18 mouse cellular contexts compared by ENCODE assay signal in genomic region chr1:40501546-40502398, GRCm38 (mm10). TPM values are rescaled to one million over a fixed set of nuclear protein-coding genes. Genes with fewer than 3 reads are reported as not detected.
DNase-seq lines count a peak whose midpoint lies in the region; ATAC-seq and TF ChIP-seq lines count a peak whose summit lies in the region.
"Had no signal": no experiment of that assay in that cellular context is flagged by ENCODE, and none has a peak within 500 bp of the region (broad histone marks: within the 10 kb centered on the region; RNA-seq: fewer than 3 reads in every experiment).

No protein-coding gene starts in this region.

- no peak for TF ChIP-seq POLR2A in bone marrow macrophage, adult 2 months (IDR thresholded peaks at IDR 0.05; ENCODE audit: borderline replicate concordance, low read depth, low read length)

- H3K27ac ChIP-seq in bone marrow macrophage, adult 2 months (ENCODE audit: insufficient read depth, low read depth, low read length) = peak overlapping the region; percentile 21; the same call in 1 of the 2 replicates
- H3K27ac ChIP-seq in intestine, embryonic 15.5 days = no peak overlapping the region
- no peak overlapping the region for H3K27ac ChIP-seq in hindbrain, embryonic 11.5 days (ENCODE audit: low read depth, low read length)
- H3K27ac ChIP-seq: limb, embryonic 13.5 days had no signal

- H3K9ac ChIP-seq in intestine, embryonic 15.5 days = no peak overlapping the region
- no peak overlapping the region for H3K9ac ChIP-seq in hindbrain, embryonic 11.5 days (ENCODE audit: low read depth, low read length)
- H3K9ac ChIP-seq: limb, embryonic 13.5 days had no signal

- H3K4me2 ChIP-seq in intestine, embryonic 15.5 days (replicated peaks) = no peak overlapping the region
- no peak overlapping the region for H3K4me2 ChIP-seq in hindbrain, embryonic 11.5 days (replicated peaks; ENCODE audit: low read depth, low read length)
- H3K4me2 ChIP-seq: limb, embryonic 13.5 days had no signal

- peak; percentile 45; the same call in 1 of the 2 replicates for ATAC-seq in intestine, embryonic 15.5 days
- no peak for ATAC-seq in hindbrain, embryonic 11.5 days (ENCODE audit: low FRiP score)
- ATAC-seq: Patski had no signal

- no peaks in the 10 kb centered on the region for H3K9me3 ChIP-seq in intestine, embryonic 15.5 days
- H3K9me3 ChIP-seq in hindbrain, embryonic 11.5 days (ENCODE audit: control insufficient read depth, low read length) = no peaks in the 10 kb centered on the region
- H3K9me3 ChIP-seq: limb, embryonic 13.5 days had no signal

- DNase-seq in lung, postnatal 10 days = peak; percentile 32
- peak; percentile 11 for DNase-seq in naive thymus-derived CD4-positive, alpha-beta T cell, adult 2 months (ENCODE audit: low read depth)
- DNase-seq in layer of hippocampus, postnatal 10 days (ENCODE audit: low spot score in 2 of 2) = no peak
- DNase-seq in cerebellum, postnatal 36 days = no peak
- DNase-seq in hindbrain, embryonic 11.5 days (ENCODE audit: low spot score) = no peak
- no peak for DNase-seq in testis, postnatal 14 days (ENCODE audit: low spot score)
- DNase-seq: cerebellum, postnatal 10 days; heart, adult 18-20 months; heart, postnatal 10 days; kidney, postnatal 36 days; right cerebral cortex, postnatal 25 days; thymus, postnatal 25 days had no signal

- H3K27me3 ChIP-seq in intestine, embryonic 15.5 days (replicated peaks) = no peaks in the 10 kb centered on the region
- H3K27me3 ChIP-seq in hindbrain, embryonic 11.5 days (ENCODE audit: control insufficient read depth, insufficient read depth, low read length) = no peaks in the 10 kb centered on the region
- H3K27me3 ChIP-seq: limb, embryonic 13.5 days had no signal

- no peak overlapping the region for H3K4me3 ChIP-seq in bone marrow macrophage, adult 2 months (ENCODE audit: insufficient read depth, low read length)
- no peak overlapping the region for H3K4me3 ChIP-seq in intestine, embryonic 15.5 days (replicated peaks)
- H3K4me3 ChIP-seq in hindbrain, embryonic 11.5 days (ENCODE audit: low read depth, low read length) = no peak overlapping the region
- H3K4me3 ChIP-seq: limb, embryonic 13.5 days had no signal

- no peak for TF ChIP-seq CTCF in bone marrow macrophage, adult 2 months (IDR thresholded peaks at IDR 0.05; ENCODE audit: low read depth, low read length)

- peaks cover 13% of the 10 kb centered on the region for H3K4me1 ChIP-seq in bone marrow macrophage, adult 2 months (ENCODE audit: control insufficient read depth, insufficient read depth, low read length)
- no peaks in the 10 kb centered on the region for H3K4me1 ChIP-seq in intestine, embryonic 15.5 days (replicated peaks)
- no peaks in the 10 kb centered on the region for H3K4me1 ChIP-seq in hindbrain, embryonic 11.5 days (replicated peaks; ENCODE audit: control insufficient read depth, insufficient read depth, low read length)
- H3K4me1 ChIP-seq: limb, embryonic 13.5 days had no signal

- WGBS in intestine, embryonic 15.5 days = 82% methylated on average over 11 of the region's 11 CpGs
- WGBS in hindbrain, embryonic 11.5 days = 91% methylated on average over 11 of the region's 11 CpGs

- H3K36me3 ChIP-seq in intestine, embryonic 15.5 days = no peaks in the 10 kb centered on the region
- H3K36me3 ChIP-seq in hindbrain, embryonic 11.5 days (ENCODE audit: control insufficient read depth, insufficient read depth, low read length) = no peaks in the 10 kb centered on the region
- H3K36me3 ChIP-seq: limb, embryonic 13.5 days had no signal

RNA-seq across cellular contexts. Expression of gene Il18rap, which starts 13.4 kb away (rescaled TPM):
- 1.1 and 2.7 TPM in 2 replicates for polyA plus RNA-seq in bone marrow macrophage, adult 2 months (2012; ENCODE audit: insufficient read depth, insufficient read length, missing spikeins)
- polyA plus RNA-seq in intestine, embryonic 15.5 days (2015; fragmentation: Nextera tagmentation; extraction: Ambion mirVana) = 0.27 and 0.43 TPM in 2 replicates
- total RNA-seq in layer of hippocampus, postnatal 10 days (2021) = under 1 TPM; 0.16 TPM
- 0.03 and 0.22 TPM in 2 replicates for polyA plus RNA-seq in hindbrain, embryonic 11.5 days (2014; fragmentation: Nextera tagmentation; extraction: Ambion mirVana)

RNA-seq across cellular contexts. Expression of gene Il18r1, which starts 36.4 kb away (rescaled TPM):
- not detected in 2 replicates for polyA plus RNA-seq in bone marrow macrophage, adult 2 months (2012; ENCODE audit: insufficient read depth, insufficient read length, missing spikeins)
- polyA plus RNA-seq in intestine, embryonic 15.5 days (2015; fragmentation: Nextera tagmentation; extraction: Ambion mirVana) = 0.49 and 0.57 TPM in 2 replicates
- total RNA-seq in layer of hippocampus, postnatal 10 days (2021) = under 1 TPM; 0.11 TPM
- polyA plus RNA-seq in hindbrain, embryonic 11.5 days (2014; fragmentation: Nextera tagmentation; extraction: Ambion mirVana) = 0.08 TPM in 1 of 2 replicates, not detected in the other
- total RNA-seq: layer of hippocampus, postnatal 25 days had no signal
- polyA plus RNA-seq: embryonic facial prominence, embryonic 11.5 days; Patski had no signal

Comparison
In these comparisons a context has a peak if more than half of its experiments do, and no peak if none do; other contexts are left out.
1. DNase-seq: peak in lung, postnatal 10 days (single experiment) and naive thymus-derived CD4-positive, alpha-beta T cell, adult 2 months (single experiment); none in layer of hippocampus, postnatal 10 days (0 of 2), cerebellum, postnatal 36 days (0 of 2), hindbrain, embryonic 11.5 days (single experiment) and testis, postnatal 14 days (single experiment).